Mouse (Mus musculus) cerebellum, adult 2 months (tissue): Measurements from ENCODE around the gene Acvrl1. TPM values are rescaled to one million over a fixed set of nuclear protein-coding genes. Genes with fewer than 3 reads are reported as not detected.

ENCODE experiments used
- DNase-seq, 2 experiments: peaks; one replicate each; pipeline ENCODE4 v3.0.0; 2021
- H3K27ac ChIP-seq: fragments of 200-500 bp; 2 replicates; pipeline ENCODE4 v1.5.1; 2012; ENCODE audit warnings: low read length, control low read depth, inconsistent platforms; ENCODE audit not compliant: insufficient read depth
- H3K27me3 ChIP-seq: fragments of 200-500 bp; 2 replicates; pipeline ENCODE4 v1.6.1; 2012; ENCODE audit warnings: inconsistent platforms, mild to moderate bottlenecking, low read length, moderate library complexity; ENCODE audit not compliant: control insufficient read depth, insufficient read depth
- H3K4me1 ChIP-seq: fragments of 200-500 bp; 2 replicates; pipeline ENCODE4 v1.6.1; 2011; ENCODE audit warnings: low read length; ENCODE audit not compliant: control insufficient read depth, insufficient read depth
- H3K4me3 ChIP-seq: fragments of 200-500 bp; replicated peaks from 2 replicates; pipeline ENCODE3; 2011; ENCODE audit warnings: mild to moderate bottlenecking, low read depth, low read length, control low read depth; ENCODE audit not compliant: insufficient read depth
- CTCF ChIP-seq: fragments of 200-500 bp; IDR thresholded peaks from 2 replicates; pipeline ENCODE4 v1.5.1; 2011; ENCODE audit warnings: low read depth, mild to moderate bottlenecking, control low read depth, low read length, moderate library complexity, borderline replicate concordance; ENCODE audit not compliant: insufficient read depth
- POLR2A ChIP-seq: fragments of 200-500 bp; IDR thresholded peaks from 2 replicates; pipeline ENCODE4 v1.6.1; 2011; ENCODE audit warnings: low read length, control low read depth, borderline replicate concordance; ENCODE audit not compliant: insufficient read depth
- WGBS: fragments of 180-500 bp; shearing (Covaris S2); methylation state at CpG from one replicate; pipeline ENCODE4 v1.1.7; 2018; 5-methylcytosine and 5-hydroxymethylcytosine counted together
- polyA plus RNA-seq: library from polyadenylated mRNA; depleted of rRNA; stranded (reverse); fragments of >200 nt; gene quantifications from 2 replicates; pipeline ENCODE4 v1.2.3, GENCODE M21; 2012

The Acvrl1 gene
- polyA plus RNA-seq, 1 experiment, result 17.2 TPM

DNA sequence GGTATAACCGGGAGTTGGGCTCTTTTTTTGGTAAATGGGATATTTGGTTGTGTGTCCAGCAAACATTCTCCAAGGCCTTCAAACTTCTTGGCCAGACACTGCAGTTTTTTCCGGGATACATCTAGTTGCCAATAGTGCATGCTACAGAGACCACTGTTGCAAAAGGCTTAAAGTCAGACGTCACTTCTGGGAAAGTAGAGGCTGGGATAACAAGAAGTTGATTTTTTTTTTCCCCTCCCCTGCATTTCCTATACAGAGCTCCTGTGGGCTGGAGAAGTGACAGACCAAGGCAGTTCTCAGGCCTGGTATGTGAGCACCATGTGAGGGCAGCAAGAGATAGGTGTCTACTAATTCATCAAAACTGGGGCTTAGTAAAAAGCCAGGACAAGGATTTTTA lies 48.0 kb downstream of the Acvrl1 start:
- Histone ChIP-seq H3K4me1 (peaks cover 28% of the 10 kb centered on the region), H3K27me3 (no peaks in the 10 kb centered on the region), H3K4me3 (peak overlapping the region; percentile 88), H3K27ac (no peak overlapping the region)
- no peak for DNase-seq
- no peak for TF ChIP-seq CTCF
- TF ChIP-seq POLR2A, result no peak
- WGBS, result 10% methylated on average over 3 of the region's 3 CpGs

GRCm38 (mm10) chr15:101176795-101177691 lies 48.7 kb downstream of the Acvrl1 start:
- no peaks in the 10 kb centered on the region for H3K27me3 ChIP-seq
- H3K4me1 ChIP-seq, result peaks cover 32% of the 10 kb centered on the region
- TF ChIP-seq CTCF (no peak), POLR2A (peak; percentile 43; the same call in 1 of the 2 replicates)
- 30% methylated on average over 8 of the region's 8 CpGs for WGBS
- DNase-seq, result peak; percentile 57 to 69
- H3K27ac ChIP-seq, result peak overlapping the region; percentile 74
- H3K4me3 ChIP-seq, result no peak overlapping the region

- no peak for DNase-seq
- H3K27me3 ChIP-seq, result no peaks in the 10 kb centered on the region
- no peak overlapping the region for H3K4me3 ChIP-seq
- peaks cover 35% of the 10 kb centered on the region for H3K4me1 ChIP-seq
- TF ChIP-seq POLR2A, result no peak
- TF ChIP-seq CTCF, result no peak
- 60% methylated on average over 15 of the region's 15 CpGs for WGBS
- H3K27ac ChIP-seq, result no peak overlapping the region
These were observed 52.2 kb downstream of the Acvrl1 start for GRCm38 (mm10) chr15:101180363-101181105.

GRCm38 (mm10) chr15:101181106-101181466 lies 52.8 kb downstream of the Acvrl1 start:
- WGBS, result 43% methylated on average over 5 of the region's 5 CpGs

DNA sequence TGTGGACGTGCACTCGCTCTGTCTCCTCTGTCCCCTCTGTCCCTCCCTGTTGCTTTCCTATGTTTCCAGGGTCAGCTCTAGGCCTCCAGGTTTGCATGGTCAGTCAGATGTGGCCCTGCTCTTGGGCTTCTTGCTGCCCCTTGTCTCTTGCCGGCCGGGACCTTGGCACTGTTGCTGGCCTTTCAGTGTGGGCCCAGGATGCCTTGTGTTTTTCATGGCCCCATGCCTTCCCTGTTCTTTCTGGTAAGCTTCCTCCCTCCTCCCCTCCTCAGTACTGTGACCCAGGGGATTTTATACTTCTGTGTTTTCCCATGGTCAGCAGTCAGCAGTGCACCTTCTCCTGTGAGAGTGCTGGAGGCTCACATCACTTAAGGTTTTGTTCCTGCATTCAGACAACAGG lies 53.2 kb downstream of the Acvrl1 start:
- no peak overlapping the region for H3K27ac ChIP-seq
- TF ChIP-seq POLR2A (no peak), CTCF (no peak)
- H3K4me1 ChIP-seq, result peaks cover 33% of the 10 kb centered on the region
- no peaks in the 10 kb centered on the region for H3K27me3 ChIP-seq
- WGBS, result 20% methylated on average over 4 of the region's 4 CpGs
- DNase-seq, result peak in 1 of 2 experiments; percentile 14
- no peak overlapping the region for H3K4me3 ChIP-seq

More at GRCm38 (mm10) chr15:101181106-101181466, 52.8 kb downstream of the Acvrl1 start:
- TF ChIP-seq CTCF (no peak), POLR2A (no peak)
- Histone ChIP-seq H3K4me3 (no peak overlapping the region), H3K27me3 (no peaks in the 10 kb centered on the region), H3K27ac (no peak overlapping the region), H3K4me1 (peaks cover 35% of the 10 kb centered on the region)
- no peak for DNase-seq

GRCm38 (mm10) chr15:101182676-101183075 lies 54.4 kb downstream of the Acvrl1 start:
- TF ChIP-seq POLR2A (no peak), CTCF (no peak)
- DNase-seq, result no peak
- WGBS, result 46% methylated on average over 5 of the region's 5 CpGs
- Histone ChIP-seq H3K4me1 (peaks cover 38% of the 10 kb centered on the region), H3K27me3 (no peaks in the 10 kb centered on the region), H3K27ac (no peak overlapping the region), H3K4me3 (no peak overlapping the region)

- 90% methylated on average over 8 of the region's 8 CpGs for WGBS
- TF ChIP-seq CTCF (no peak), POLR2A (no peak)
- no peaks in the 10 kb centered on the region for H3K27me3 ChIP-seq
- DNase-seq, result no peak
- no peak overlapping the region for H3K4me3 ChIP-seq
- H3K27ac ChIP-seq, result no peak overlapping the region
- peaks cover 25% of the 10 kb centered on the region for H3K4me1 ChIP-seq
These were observed 56.0 kb downstream of the Acvrl1 start for GRCm38 (mm10) chr15:101184300-101184699.

DNA sequence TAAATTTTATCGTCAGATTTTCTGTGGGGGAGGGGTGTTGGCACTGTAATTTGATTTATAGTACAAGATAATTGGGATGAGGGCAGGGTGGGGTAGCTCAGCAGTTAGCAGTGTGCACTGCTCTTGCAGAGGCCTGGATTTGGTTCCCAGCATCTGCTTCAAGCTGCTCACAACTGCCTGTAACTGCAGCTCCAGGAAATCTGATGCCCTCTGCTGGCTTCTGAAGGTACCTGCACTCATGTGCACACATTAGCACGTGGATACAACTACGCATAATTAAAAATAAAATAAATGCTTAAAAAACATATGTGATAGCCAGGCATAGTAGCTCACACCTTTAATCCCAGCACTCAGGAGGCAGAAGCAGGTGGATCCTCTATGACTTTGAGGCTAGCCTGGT lies 57.2 kb downstream of the Acvrl1 start:
- Histone ChIP-seq H3K4me3 (no peak overlapping the region), H3K27me3 (no peaks in the 10 kb centered on the region), H3K27ac (no peak overlapping the region), H3K4me1 (peaks cover 20% of the 10 kb centered on the region)
- DNase-seq, result no peak
- 98% methylated on average over 3 of the region's 3 CpGs for WGBS
- TF ChIP-seq CTCF (no peak), POLR2A (no peak)
